Mouse (Mus musculus) mesoderm, embryonic 11.5 days (tissue): ENCODE results near the gene Dgkz.
A peak's percentile ranks its signal among the peaks of the same experiment; 100 is the strongest.

Experiments used
- DNase-seq: peaks from one replicate; pipeline ENCODE4 v3.0.0-alpha.2; 2012; ENCODE audit warnings: low read depth, low spot score

Dgkz gene

GRCm38 (mm10) chr2:91961901-91962761 lies 13.5 kb downstream of the Dgkz start:
- no peak for DNase-seq

- no peak for DNase-seq
These were observed 15.2 kb downstream of the Dgkz start for GRCm38 (mm10) chr2:91960459-91960858.

- no peak for DNase-seq
These were observed 15.9 kb downstream of the Dgkz start for GRCm38 (mm10) chr2:91959544-91960410.

GRCm38 (mm10) chr2:91958701-91959457 lies 16.8 kb downstream of the Dgkz start:
- DNase-seq: no peak

- DNase-seq: no peak
These were observed 17.6 kb downstream of the Dgkz start for GRCm38 (mm10) chr2:91958049-91958448.

GRCm38 (mm10) chr2:91957096-91957495 lies 18.6 kb downstream of the Dgkz start:
- no peak for DNase-seq

- no peak for DNase-seq
These were observed 19.8 kb downstream of the Dgkz start for GRCm38 (mm10) chr2:91955875-91956274.

GRCm38 (mm10) chr2:91955121-91955591 lies 20.5 kb downstream of the Dgkz start:
- no peak for DNase-seq

- no peak for DNase-seq
These were observed 21.8 kb downstream of the Dgkz start for GRCm38 (mm10) chr2:91953825-91954224.

GRCm38 (mm10) chr2:91950275-91951085 lies 25.2 kb downstream of the Dgkz start:
- DNase-seq: no peak

GRCm38 (mm10) chr2:91949411-91950274 lies 26.0 kb downstream of the Dgkz start:
- DNase-seq: no peak

- DNase-seq: no peak
These were observed 26.8 kb downstream of the Dgkz start for GRCm38 (mm10) chr2:91948792-91949241.

- DNase-seq: no peak
These were observed 27.5 kb downstream of the Dgkz start for GRCm38 (mm10) chr2:91948151-91948509.

GRCm38 (mm10) chr2:91947397-91948150 lies 28.1 kb downstream of the Dgkz start:
- no peak for DNase-seq

GRCm38 (mm10) chr2:91946836-91947235 lies 28.8 kb downstream of the Dgkz start:
- DNase-seq: no peak

- no peak for DNase-seq
These were observed 30.2 kb downstream of the Dgkz start, which contains the start of gene Gm9821 for GRCm38 (mm10) chr2:91945483-91945882. Gene Gm9821, plus strand, starts transcription at chr2:91945703.

GRCm38 (mm10) chr2:91944170-91944950 lies 31.3 kb downstream of the Dgkz start:
- peak; percentile 87 for DNase-seq

- no peak for DNase-seq
These were observed 33.3 kb downstream of the Dgkz start for GRCm38 (mm10) chr2:91942356-91942755.
